Mouse (Mus musculus) adrenal gland, postnatal 10 days (tissue): Measurements from ENCODE around the gene Kcnk3. TPM values are rescaled to one million over a fixed set of nuclear protein-coding genes. Genes with fewer than 3 reads are reported as not detected.

Experiments
- DNase-seq: peaks from one replicate; pipeline ENCODE4 v3.0.0; 2021; ENCODE audit warnings: mixed read lengths
- total RNA-seq, 2 experiments: library from RNA; stranded (reverse); gene quantifications; 2 replicates each; pipeline ENCODE4 v1.2.3; 2021

Kcnk3 gene
- total RNA-seq, 2 experiments from 2014 or later, result 549 to 558 TPM

GRCm38 (mm10) chr5:30588301-30588968 lies 465 bp downstream of the Kcnk3 start:
- DNase-seq, result peak; percentile 81

GRCm38 (mm10) chr5:30589069-30589468 lies 1.1 kb downstream of the Kcnk3 start:
- DNase-seq, result no peak

- DNase-seq, result peak; percentile 80
Measured at GRCm38 (mm10) chr5:30589546-30589945, 1.6 kb downstream of the Kcnk3 start.

- DNase-seq, result no peak
Measured at GRCm38 (mm10) chr5:30590231-30590630, 2.3 kb downstream of the Kcnk3 start.

- peak; percentile 77 for DNase-seq
Measured at GRCm38 (mm10) chr5:30591205-30591731, 3.3 kb downstream of the Kcnk3 start.

GRCm38 (mm10) chr5:30591786-30592185 lies 3.8 kb downstream of the Kcnk3 start:
- DNase-seq, result no peak

GRCm38 (mm10) chr5:30592279-30592980 lies 4.5 kb downstream of the Kcnk3 start:
- DNase-seq, result peak; percentile 76

- DNase-seq, result peak; percentile 33
Measured at GRCm38 (mm10) chr5:30593360-30593759, 5.4 kb downstream of the Kcnk3 start.

GRCm38 (mm10) chr5:30593811-30594504 lies 6.0 kb downstream of the Kcnk3 start:
- peak; percentile 80 for DNase-seq

GRCm38 (mm10) chr5:30594953-30595560 lies 7.1 kb downstream of the Kcnk3 start:
- DNase-seq, result peak; percentile 63

- DNase-seq, result peak; percentile 42
Measured at GRCm38 (mm10) chr5:30601397-30601796, 13.4 kb downstream of the Kcnk3 start.

GRCm38 (mm10) chr5:30603255-30603654 lies 15.3 kb downstream of the Kcnk3 start:
- DNase-seq, result no peak

- DNase-seq, result no peak
Measured at GRCm38 (mm10) chr5:30603926-30604325, 16.0 kb downstream of the Kcnk3 start.

- peak; percentile 74 for DNase-seq
Measured at GRCm38 (mm10) chr5:30604769-30605188, 16.8 kb downstream of the Kcnk3 start.

- no peak for DNase-seq
Measured at GRCm38 (mm10) chr5:30605649-30606048, 17.7 kb downstream of the Kcnk3 start.

GRCm38 (mm10) chr5:30606424-30607073 lies 18.6 kb downstream of the Kcnk3 start:
- peak; percentile 82 for DNase-seq

- no peak for DNase-seq
Measured at GRCm38 (mm10) chr5:30609094-30609493, 21.1 kb downstream of the Kcnk3 start.

GRCm38 (mm10) chr5:30609918-30610645 lies 22.1 kb downstream of the Kcnk3 start:
- no peak for DNase-seq

GRCm38 (mm10) chr5:30611091-30611490 lies 23.1 kb downstream of the Kcnk3 start:
- no peak for DNase-seq

- no peak for DNase-seq
Measured at GRCm38 (mm10) chr5:30611689-30612088, 23.7 kb downstream of the Kcnk3 start.

- no peak for DNase-seq
Measured at GRCm38 (mm10) chr5:30612575-30612974, 24.6 kb downstream of the Kcnk3 start.
